Mouse (Mus musculus) heart, embryonic 10.5 days (tissue): ENCODE measurements around the gene F13b. TPM values are rescaled to one million over a fixed set of nuclear protein-coding genes. Genes with fewer than 3 reads are reported as not detected.

ENCODE experiments used
- DNase-seq: peaks from one replicate; pipeline ENCODE4 v3.0.0-alpha.2; 2017; ENCODE audit warnings: low spot score
- H3K27ac ChIP-seq: fragments of 300-500 bp; sonication (generic); 2 replicates; pipeline ENCODE4 v1.5.1; 2016; ENCODE audit warnings: mild to moderate bottlenecking
- H3K27me3 ChIP-seq: fragments of 300-500 bp; sonication (generic); 2 replicates; pipeline ENCODE4 v1.6.1; 2016; ENCODE audit warnings: mild to moderate bottlenecking; ENCODE audit not compliant: poor library complexity, insufficient read depth, severe bottlenecking
- H3K36me3 ChIP-seq: fragments of 300-500 bp; sonication (generic); 2 replicates; pipeline ENCODE4 v1.6.1; 2016; ENCODE audit warnings: mild to moderate bottlenecking, moderate library complexity
- H3K4me1 ChIP-seq: fragments of 300-500 bp; sonication (generic); 2 replicates; pipeline ENCODE4 v1.6.1; 2016; ENCODE audit warnings: mild to moderate bottlenecking
- H3K4me3 ChIP-seq: fragments of 300-500 bp; sonication (generic); 2 replicates; pipeline ENCODE4 v1.5.1; 2016; ENCODE audit warnings: mild to moderate bottlenecking, moderate library complexity
- H3K9me3 ChIP-seq: fragments of 300-500 bp; sonication (generic); 2 replicates; pipeline ENCODE4 v1.6.1; 2016; ENCODE audit warnings: mild to moderate bottlenecking, moderate library complexity
- WGBS: fragments of 180-500 bp; shearing (Covaris S2); methylation state at CpG from one replicate; pipeline ENCODE4 v1.1.7; 2016; 5-methylcytosine and 5-hydroxymethylcytosine counted together
- polyA plus RNA-seq: library from polyadenylated mRNA; unstranded; fragments of >200 nt; fragmentation: Nextera tagmentation; extraction: Ambion mirVana; gene quantifications from 2 replicates; pipeline ENCODE4 v1.2.1, GENCODE M21; 2016

Gene F13b
- polyA plus RNA-seq, 1 experiment from 2014 or later, result not detected

DNA sequence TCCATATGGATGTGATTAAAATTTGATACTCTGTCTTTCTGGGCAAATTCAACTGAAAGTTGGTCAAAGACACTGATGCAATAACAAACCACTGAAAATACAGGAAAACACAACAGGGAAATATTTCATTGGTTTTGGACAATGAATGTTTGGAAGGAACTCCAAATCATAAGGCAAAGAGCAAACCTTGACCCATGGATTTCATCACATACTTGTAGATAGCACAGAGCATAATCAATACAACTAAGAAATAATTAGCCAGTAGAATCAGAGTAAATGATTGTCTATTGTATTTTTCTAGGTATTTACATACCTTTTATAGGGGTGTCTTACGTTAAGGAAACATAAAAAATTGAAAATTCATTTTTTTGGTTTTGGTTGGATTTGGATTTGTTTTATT is 47.0 kb downstream of the F13b start:
- Histone ChIP-seq H3K4me3 (no peak overlapping the region), H3K27ac (no peak overlapping the region), H3K4me1 (no peaks in the 10 kb centered on the region), H3K9me3 (no peaks in the 10 kb centered on the region), H3K27me3 (no peaks in the 10 kb centered on the region), H3K36me3 (no peaks in the 10 kb centered on the region)
- no peak for DNase-seq
- WGBS, result 81% methylated on average over 1 of the region's 1 CpGs

- no peaks in the 10 kb centered on the region for H3K4me1 ChIP-seq
- no peaks in the 10 kb centered on the region for H3K36me3 ChIP-seq
- 69% methylated on average over 1 of the region's 1 CpGs for WGBS
- H3K27me3 ChIP-seq, result no peaks in the 10 kb centered on the region
- H3K4me3 ChIP-seq, result no peak overlapping the region
- H3K27ac ChIP-seq, result no peak overlapping the region
- DNase-seq, result no peak
- H3K9me3 ChIP-seq, result no peaks in the 10 kb centered on the region
Measured at GRCm38 (mm10) chr1:139551311-139551710, 49.8 kb downstream of the F13b start.

- Histone ChIP-seq H3K27me3 (no peaks in the 10 kb centered on the region), H3K36me3 (no peaks in the 10 kb centered on the region), H3K4me1 (no peaks in the 10 kb centered on the region), H3K27ac (no peak within 1 kb of the TSS), H3K9me3 (no peaks in the 10 kb centered on the region), H3K4me3 (no peak within 1 kb of the TSS)
- 63% methylated on average over 1 of the region's 1 CpGs for WGBS
- no peak for DNase-seq
Measured at GRCm38 (mm10) chr1:139560024-139560423, 58.5 kb downstream of the F13b start, which contains the start of gene Cfhr1. TSS of gene Cfhr1 (minus strand) at chr1:139560272.

Other genes with a start within 250 kb of the F13b start
- gene Crb1, start 124.6 kb upstream of the F13b start, polyA plus RNA-seq, result 0.39 and 0.62 TPM in 2 replicates
- gene Zbtb41, start 79.4 kb upstream of the F13b start, polyA plus RNA-seq, result 8.3 and 9.4 TPM in 2 replicates
- gene Aspm, start 46.9 kb upstream of the F13b start, polyA plus RNA-seq, result 13.9 and 14.7 TPM in 2 replicates
- not detected in 2 replicates for gene Cfhr1, start 58.6 kb downstream of the F13b start, polyA plus RNA-seq